Mouse (Mus musculus) bone marrow, adult 2 months (tissue): Measurements from ENCODE around the gene Nalcn. TPM values are rescaled to one million over a fixed set of nuclear protein-coding genes. Genes with fewer than 3 reads are reported as not detected.

ENCODE experiments used
- H3K27ac ChIP-seq: fragments of 200-500 bp; 2 replicates; pipeline ENCODE4 v1.5.1; 2012; ENCODE audit warnings: low read depth, mild to moderate bottlenecking, control low read depth, inconsistent platforms, low read length; ENCODE audit not compliant: control insufficient read depth, poor library complexity, insufficient read depth
- H3K4me1 ChIP-seq: fragments of 200-500 bp; 2 replicates; pipeline ENCODE4 v1.6.1; 2011; ENCODE audit warnings: low read length; ENCODE audit not compliant: control insufficient read depth, insufficient read depth
- H3K4me3 ChIP-seq: fragments of 200-500 bp; replicated peaks from 2 replicates; pipeline ENCODE3; 2011; ENCODE audit warnings: mild to moderate bottlenecking, low read depth, low read length, control low read depth; ENCODE audit not compliant: control insufficient read depth
- CTCF ChIP-seq: fragments of 200-500 bp; IDR thresholded peaks from 2 replicates; pipeline ENCODE4 v1.5.1; 2011; ENCODE audit warnings: low read length, control low read depth; ENCODE audit not compliant: control insufficient read depth, insufficient read depth
- POLR2A ChIP-seq: fragments of 200-500 bp; IDR thresholded peaks from 2 replicates; pipeline ENCODE4 v1.6.1; 2011; ENCODE audit warnings: low read depth, mild to moderate bottlenecking, control low read depth, low read length, borderline replicate concordance; ENCODE audit not compliant: control insufficient read depth
- WGBS: fragments of 180-500 bp; shearing (Covaris S2); methylation state at CpG from one replicate; pipeline ENCODE4 v1.1.7; 2018; 5-methylcytosine and 5-hydroxymethylcytosine counted together
- polyA plus RNA-seq: library from polyadenylated mRNA; stranded (reverse); fragments of >200 nt; gene quantifications from 2 replicates; pipeline ENCODE4 v1.2.4, GENCODE M21; 2011; ENCODE audit warnings: low replicate concordance; ENCODE audit not compliant: missing spikeins, insufficient read depth, insufficient read length

The Nalcn gene
- polyA plus RNA-seq, 1 experiment = not detected

DNA sequence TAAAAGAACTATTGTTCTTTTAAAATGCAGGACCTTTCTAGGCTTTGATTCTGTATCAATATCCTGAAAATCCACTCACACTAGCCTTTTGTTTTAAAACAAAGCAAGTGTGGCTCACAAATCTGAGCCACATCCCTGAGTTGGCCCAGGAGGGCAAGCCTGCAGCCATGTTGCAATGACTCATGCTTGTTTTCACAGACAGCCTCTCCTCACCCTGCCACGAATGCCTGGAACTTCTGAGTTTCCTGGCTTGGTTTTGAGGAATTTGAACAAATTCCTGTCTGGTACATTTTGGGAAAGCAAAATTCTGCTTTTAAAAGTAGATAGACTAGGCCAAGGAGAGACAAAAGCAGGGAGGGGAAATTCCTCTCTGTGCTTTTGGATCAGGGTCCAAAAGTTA, 95.7 kb downstream of the Nalcn start:
- 10% methylated on average over 1 of the region's 1 CpGs for WGBS
- Histone ChIP-seq H3K4me1 (no peaks in the 10 kb centered on the region), H3K4me3 (no peak overlapping the region), H3K27ac (no peak overlapping the region)
- TF ChIP-seq CTCF (no peak), POLR2A (no peak)

DNA sequence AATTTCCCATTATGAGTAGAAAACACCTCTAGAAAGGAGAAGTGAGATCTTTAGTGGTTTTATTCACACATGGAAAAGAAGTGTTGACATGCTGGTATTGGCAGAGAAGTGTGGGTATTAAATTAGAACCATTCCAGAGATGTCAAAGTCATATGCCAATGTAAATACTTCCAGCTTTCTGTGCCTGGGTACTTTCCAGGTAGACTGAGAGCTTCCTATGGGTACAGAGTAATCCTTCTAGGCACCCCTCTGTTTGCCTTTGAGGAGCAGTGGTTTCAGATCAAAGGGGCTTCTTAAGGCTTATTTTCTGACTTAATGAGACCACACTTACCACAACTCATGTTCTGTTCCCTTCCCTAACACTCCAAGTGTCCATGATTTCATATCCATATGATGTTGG, 97.8 kb downstream of the Nalcn start:
- Histone ChIP-seq H3K27ac (no peak overlapping the region), H3K4me3 (no peak overlapping the region), H3K4me1 (no peaks in the 10 kb centered on the region)
- TF ChIP-seq POLR2A (no peak), CTCF (no peak)

DNA sequence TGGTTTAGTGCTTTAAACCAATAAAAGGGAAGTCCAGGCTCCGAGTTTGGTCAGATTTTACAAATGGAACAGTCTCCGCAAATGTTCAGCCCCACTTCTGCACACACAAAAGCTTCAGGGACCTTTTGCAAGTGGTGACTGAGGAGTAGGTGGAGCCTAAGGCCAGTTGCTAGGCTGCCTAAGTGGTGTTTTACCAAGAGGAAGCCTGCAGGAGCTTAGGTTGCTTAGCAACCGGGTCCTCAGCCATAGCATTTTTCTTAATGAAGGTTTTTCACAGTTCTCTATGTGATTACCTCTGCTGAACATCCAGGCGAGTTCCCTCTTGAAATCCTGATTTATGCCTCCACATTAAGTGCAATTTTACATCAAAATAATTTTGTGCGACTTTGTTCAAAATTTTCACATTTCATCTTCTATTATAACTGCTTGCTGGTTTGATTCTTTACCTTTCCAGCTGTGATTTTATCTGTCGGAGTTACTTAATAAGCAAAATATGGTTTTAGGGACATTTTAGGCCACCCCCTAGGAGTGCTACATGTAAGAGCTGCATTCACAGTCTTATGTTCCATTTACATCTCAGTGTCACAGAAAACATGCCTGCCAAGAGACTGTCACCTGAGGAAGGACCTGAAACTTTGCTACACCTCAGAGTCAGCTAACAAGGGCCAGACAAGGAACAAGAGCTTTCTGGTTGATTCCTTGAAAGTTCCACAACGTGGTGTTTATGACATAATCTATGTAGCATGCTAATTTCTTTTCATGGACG, 113.4 kb downstream of the Nalcn start:
- WGBS = 34% methylated on average over 8 of the region's 8 CpGs
- no peak for TF ChIP-seq CTCF
- no peak for TF ChIP-seq POLR2A
- no peak overlapping the region for H3K27ac ChIP-seq
- H3K4me3 ChIP-seq = no peak overlapping the region
- H3K4me1 ChIP-seq = no peaks in the 10 kb centered on the region

DNA sequence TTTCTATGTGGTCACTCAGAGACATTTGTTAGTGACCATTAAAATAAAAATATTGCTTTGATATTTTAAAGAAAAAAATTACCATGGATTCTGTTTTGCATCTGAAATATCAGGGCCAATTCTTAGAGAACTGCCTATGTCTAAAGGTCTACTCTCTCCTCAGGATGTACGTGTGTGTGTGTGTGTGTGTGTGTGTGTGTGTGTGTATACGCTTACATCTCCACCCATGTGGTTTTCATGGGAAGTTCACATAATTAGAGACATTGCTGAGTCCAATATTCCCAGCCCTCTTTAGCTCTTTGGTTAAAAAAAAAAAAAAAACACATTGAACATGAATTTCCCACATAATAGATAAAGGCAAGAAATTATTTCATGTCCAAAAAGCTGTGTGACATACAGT, 114.0 kb downstream of the Nalcn start:
- Histone ChIP-seq H3K4me1 (no peaks in the 10 kb centered on the region), H3K27ac (no peak overlapping the region), H3K4me3 (no peak overlapping the region)
- 71% methylated on average over 2 of the region's 2 CpGs for WGBS
- TF ChIP-seq CTCF = no peak
- no peak for TF ChIP-seq POLR2A

DNA sequence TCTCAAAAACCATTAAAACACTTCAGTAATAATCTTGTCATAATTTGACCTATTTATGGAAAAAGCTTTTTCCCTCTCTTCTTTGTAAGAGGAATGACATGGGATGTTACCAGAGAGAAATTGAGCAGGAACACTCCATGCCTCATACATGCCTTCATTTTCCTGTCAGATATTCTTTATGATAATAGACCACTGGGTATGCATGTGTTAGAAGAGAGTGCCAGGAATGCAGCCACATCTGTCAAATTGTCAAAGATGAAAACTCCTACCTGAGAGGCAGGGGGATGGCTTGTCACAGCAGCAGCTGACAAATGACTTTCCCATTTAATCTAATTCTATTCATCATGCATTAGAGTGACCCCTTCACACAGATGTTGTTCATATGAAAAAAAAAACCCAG, 131.4 kb downstream of the Nalcn start:
- H3K4me3 ChIP-seq = no peak overlapping the region
- no peaks in the 10 kb centered on the region for H3K4me1 ChIP-seq
- TF ChIP-seq POLR2A (no peak), CTCF (no peak)
- H3K27ac ChIP-seq = no peak overlapping the region

DNA sequence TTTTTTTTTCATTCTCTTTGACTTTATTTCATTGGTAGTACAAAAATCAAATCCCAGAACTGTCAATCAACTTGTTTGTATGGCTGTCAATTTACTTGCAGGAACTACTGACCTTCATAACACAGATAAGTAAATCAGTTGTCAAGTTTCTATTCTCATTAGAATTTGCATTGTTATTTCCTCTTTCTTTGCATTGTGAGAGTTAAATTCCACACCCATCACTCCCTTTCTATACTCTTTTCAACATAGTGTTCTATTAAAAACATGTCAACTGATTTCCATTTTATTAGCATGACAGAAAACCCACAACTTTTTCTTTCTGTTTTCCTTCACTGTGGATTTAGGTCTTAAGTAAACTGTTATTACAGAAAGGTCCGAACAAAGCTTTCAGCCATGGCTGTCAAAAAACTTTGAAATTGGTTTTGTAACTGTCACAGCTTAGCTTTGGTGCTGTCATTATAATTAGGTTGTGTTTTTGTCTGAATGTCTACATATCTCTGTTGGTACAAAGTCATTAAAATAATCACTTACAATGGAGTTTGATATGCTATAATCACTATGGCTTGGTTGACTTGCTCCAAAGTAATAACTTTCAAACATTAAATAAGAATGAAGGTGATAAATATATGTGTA, 138.3 kb downstream of the Nalcn start:
- Histone ChIP-seq H3K4me3 (no peak overlapping the region), H3K27ac (no peak overlapping the region), H3K4me1 (no peaks in the 10 kb centered on the region)
- WGBS = 71% methylated on average over 1 of the region's 1 CpGs
- TF ChIP-seq CTCF = no peak
- TF ChIP-seq POLR2A = no peak

DNA sequence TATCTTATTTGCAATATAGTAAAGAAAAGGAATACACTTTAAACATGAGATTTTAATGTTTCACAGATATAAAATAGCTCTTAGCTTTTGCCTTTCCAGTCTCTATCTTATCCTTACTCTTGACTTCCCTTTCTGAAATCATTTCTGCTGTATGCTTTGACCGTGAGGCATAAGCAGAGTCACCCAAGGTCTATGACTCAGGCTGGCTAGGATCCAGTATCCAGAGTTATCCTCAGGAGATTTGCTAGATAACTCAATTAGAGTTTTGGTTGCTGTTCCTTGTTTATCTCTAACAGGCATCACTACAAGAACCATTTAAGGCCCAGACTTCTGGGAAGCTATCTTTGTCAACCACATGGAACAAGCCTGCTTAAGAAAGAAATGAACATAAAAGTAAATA, 164.9 kb downstream of the Nalcn start:
- Histone ChIP-seq H3K4me1 (no peaks in the 10 kb centered on the region), H3K27ac (no peak overlapping the region), H3K4me3 (no peak overlapping the region)
- TF ChIP-seq POLR2A (no peak), CTCF (no peak)
- 71% methylated on average over 1 of the region's 1 CpGs for WGBS

DNA sequence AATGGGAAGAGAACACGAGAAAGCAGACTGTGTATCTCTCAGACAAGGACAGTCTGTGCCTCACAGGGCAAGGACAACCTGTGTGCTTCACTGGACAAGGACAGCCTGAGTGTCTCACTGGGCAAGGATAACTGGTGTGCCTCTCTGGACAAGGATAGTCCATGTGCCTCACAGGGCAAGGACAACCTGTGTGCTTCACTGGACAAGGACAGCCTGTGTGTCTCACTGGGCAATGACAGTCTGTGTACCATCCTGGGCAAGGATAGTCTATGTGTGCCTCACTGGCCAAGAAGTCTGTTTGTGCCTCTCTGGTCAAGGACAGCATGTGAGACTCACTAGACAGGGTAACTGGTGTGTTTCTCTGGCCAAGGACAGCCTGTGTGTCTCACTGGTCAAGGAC, 180.9 kb downstream of the Nalcn start:
- H3K4me1 ChIP-seq = no peaks in the 10 kb centered on the region
- 72% methylated on average over 1 of the region's 1 CpGs for WGBS
- no peak overlapping the region for H3K27ac ChIP-seq
- no peak overlapping the region for H3K4me3 ChIP-seq
- TF ChIP-seq POLR2A (no peak), CTCF (no peak)
